Mouse (Mus musculus): ENCODE measurements around the gene Olfr247.
"Not testable (repeated sequence)": the region's sequence is repeated elsewhere in the genome, so short reads cannot be mapped to it uniquely, and the experiment has no call there.

Olfr247 gene

GRCm38 (mm10) chr10:129976040-129976439 lies at the start of gene Olfr247:
Gene Olfr247 (minus strand): TSS chr10:129976140.
- DNase-seq (ENCODE audit: low spot score in 2 of 2): not testable (repeated sequence)

- no peak for DNase-seq (ENCODE audit: low spot score in 2 of 2)
Observed at GRCm38 (mm10) chr10:130012321-130012720, 36.4 kb upstream of the Olfr247 start, which contains the start of gene Olfr820. Gene Olfr820 (plus strand): TSS chr10:130012621.

GRCm38 (mm10) chr10:130005366-130005765 lies 29.4 kb upstream of the Olfr247 start:
- DNase-seq (ENCODE audit: low spot score in 2 of 2): not testable (repeated sequence)

- DNase-seq (ENCODE audit: low spot score in 2 of 2): not testable (repeated sequence)
Observed at GRCm38 (mm10) chr10:130004104-130004503, 28.2 kb upstream of the Olfr247 start.

GRCm38 (mm10) chr10:129984962-129985361 lies 9.0 kb upstream of the Olfr247 start, which contains the start of gene Gm10310:
Gene Gm10310 (minus strand): TSS chr10:129985062.
- not testable (repeated sequence) for DNase-seq (ENCODE audit: low spot score in 2 of 2)

- DNase-seq (ENCODE audit: low spot score in 2 of 2): not testable (repeated sequence)
Observed at GRCm38 (mm10) chr10:129981867-129982266, 5.9 kb upstream of the Olfr247 start.

GRCm38 (mm10) chr10:129972994-129973393 lies 2.9 kb downstream of the Olfr247 start:
- not testable (repeated sequence) for DNase-seq (ENCODE audit: low spot score in 2 of 2)

- not testable (repeated sequence) for DNase-seq (ENCODE audit: low spot score in 2 of 2)
Observed at GRCm38 (mm10) chr10:129967166-129967565, 8.8 kb downstream of the Olfr247 start, which contains the start of gene Olfr819. Gene Olfr819 (minus strand): TSS chr10:129967266.

- not testable (repeated sequence) for DNase-seq (ENCODE audit: low spot score in 2 of 2)
Observed at GRCm38 (mm10) chr10:129966232-129966631, 9.7 kb downstream of the Olfr247 start.

GRCm38 (mm10) chr10:129949000-129949399 lies 26.9 kb downstream of the Olfr247 start, which contains the start of gene Olfr818:
Gene Olfr818 (minus strand): TSS chr10:129949100.
- no peak for DNase-seq (ENCODE audit: low spot score in 2 of 2)

Data from spleen, postnatal 4 days (tissue).